Mouse (Mus musculus): ENCODE results near the gene Cpz. TPM values are rescaled to one million over a fixed set of nuclear protein-coding genes. Genes with fewer than 3 reads are reported as not detected.
A peak's percentile ranks its signal among the peaks of the same experiment; 100 is the strongest.

Gene Cpz
- 0.36 and 0.57 TPM in 2 replicates for polyA plus RNA-seq (2012; rRNA removed)

GRCm38 (mm10) chr5:35525469-35526123 is at the start of gene Cpz:
TSS of gene Cpz (minus strand) at chr5:35525698.
- WGBS, result 5% methylated on average over 29 of the region's 29 CpGs
- TF ChIP-seq CTCF (IDR thresholded peaks at IDR 0.05; ENCODE audit: borderline replicate concordance, insufficient read depth, low read depth, low read length) (no peak), POLR2A (IDR thresholded peaks at IDR 0.05; ENCODE audit: borderline replicate concordance, insufficient read depth, low read length) (no peak)
- Histone ChIP-seq H3K4me3 (replicated peaks; ENCODE audit: insufficient read depth, low read depth, low read length) (no peak within 1 kb of the TSS), H3K27ac (ENCODE audit: insufficient read depth, low read length) (no peak within 1 kb of the TSS), H3K27me3 (ENCODE audit: control insufficient read depth, insufficient read depth, low read length) (no peaks in the 10 kb centered on the region), H3K4me1 (ENCODE audit: control insufficient read depth, insufficient read depth, low read length) (no peaks in the 10 kb centered on the region)
- DNase-seq, result no peak

DNA sequence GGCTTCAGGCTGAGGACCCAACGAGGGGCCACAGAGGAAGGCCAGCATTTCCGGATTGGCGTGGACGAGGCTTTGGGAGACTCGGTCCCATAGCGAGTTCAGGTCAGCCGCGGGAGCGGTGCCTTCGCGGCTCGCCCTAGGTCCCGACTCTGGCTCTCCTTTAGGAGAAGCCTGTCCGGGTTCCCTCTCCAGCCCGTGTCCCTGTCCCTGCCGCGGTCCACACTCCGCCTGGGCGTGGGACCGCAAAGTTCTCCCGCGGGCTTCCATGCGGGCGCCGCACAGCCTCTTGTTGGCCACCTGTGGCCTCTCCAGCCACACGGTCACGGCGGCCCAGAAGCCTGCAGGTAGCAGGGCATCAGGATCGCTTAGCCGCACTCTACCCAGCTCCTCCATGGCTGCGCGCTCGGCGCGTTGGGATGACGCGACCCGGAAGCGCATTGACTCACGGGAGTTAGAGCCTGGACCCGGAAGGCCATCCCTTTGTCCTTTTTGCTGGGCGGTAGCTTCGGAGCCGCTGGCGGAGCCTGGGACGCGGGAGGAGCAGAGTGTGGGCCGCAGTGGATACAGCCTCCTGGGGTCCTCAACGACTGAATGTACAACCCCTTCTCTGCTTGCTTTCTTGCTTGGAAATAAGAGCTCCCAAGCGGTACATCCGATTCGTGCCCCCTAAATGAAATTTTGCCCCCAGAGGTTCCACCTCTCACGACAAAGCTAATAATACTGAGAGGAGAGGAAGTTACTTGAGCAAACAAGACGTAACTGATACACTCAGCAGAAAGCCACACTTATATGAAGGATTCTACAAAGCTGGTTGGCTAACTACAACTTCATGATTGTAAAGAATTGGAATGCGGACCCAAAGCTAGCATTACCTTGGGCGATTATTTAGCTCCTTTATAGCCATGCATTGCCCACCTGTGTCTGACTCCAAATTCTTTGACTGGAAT is 49.4 kb upstream of the Cpz start, which contains the start of gene Trmt44:
Trmt44 (minus strand) TSS at position 418 of the 947 bp plus-strand sequence.
- DNase-seq, result peak; percentile 93 to 94
- no peaks in the 10 kb centered on the region for H3K27me3 ChIP-seq (ENCODE audit: control insufficient read depth, insufficient read depth, low read length)
- TF ChIP-seq POLR2A (IDR thresholded peaks at IDR 0.05; ENCODE audit: borderline replicate concordance, insufficient read depth, low read length), result peak; percentile 82
- TF ChIP-seq CTCF (IDR thresholded peaks at IDR 0.05; ENCODE audit: borderline replicate concordance, insufficient read depth, low read depth, low read length), result no peak
- H3K4me3 ChIP-seq (replicated peaks; ENCODE audit: insufficient read depth, low read depth, low read length), result peak within 1 kb of the TSS; percentile 64
- H3K27ac ChIP-seq (ENCODE audit: insufficient read depth, low read length), result no peak within 1 kb of the TSS; the same call in 1 of the 2 replicates
- no peaks in the 10 kb centered on the region for H3K4me1 ChIP-seq (ENCODE audit: control insufficient read depth, insufficient read depth, low read length)
- WGBS, result 3% methylated on average over 56 of the region's 56 CpGs

DNA sequence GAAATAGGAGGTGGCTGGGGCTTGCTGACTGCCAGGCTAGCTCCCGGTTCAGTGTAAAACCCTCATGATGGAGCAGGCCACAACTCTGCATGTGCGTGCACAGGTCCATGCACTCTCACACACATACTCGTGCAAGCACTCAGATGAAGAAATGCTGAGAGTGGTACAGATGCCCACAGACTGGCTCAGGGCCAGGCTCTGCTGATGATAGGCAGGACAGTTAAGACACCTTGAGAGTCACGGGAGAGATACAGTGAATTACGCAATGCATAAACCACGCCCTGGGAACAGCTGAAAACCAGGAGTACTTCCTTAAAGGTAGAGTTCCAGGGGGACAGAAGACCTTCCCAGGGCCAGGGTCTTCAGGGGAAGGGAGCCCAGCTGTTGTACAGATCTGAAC is 46.0 kb upstream of the Cpz start:
- DNase-seq, result no peak
- Histone ChIP-seq H3K4me1 (ENCODE audit: control insufficient read depth, insufficient read depth, low read length) (no peaks in the 10 kb centered on the region), H3K27me3 (ENCODE audit: control insufficient read depth, insufficient read depth, low read length) (no peaks in the 10 kb centered on the region), H3K4me3 (replicated peaks; ENCODE audit: insufficient read depth, low read depth, low read length) (no peak overlapping the region), H3K27ac (ENCODE audit: insufficient read depth, low read length) (no peak overlapping the region)
- TF ChIP-seq POLR2A (IDR thresholded peaks at IDR 0.05; ENCODE audit: borderline replicate concordance, insufficient read depth, low read length) (no peak), CTCF (IDR thresholded peaks at IDR 0.05; ENCODE audit: borderline replicate concordance, insufficient read depth, low read depth, low read length) (no peak)
- 94% methylated on average over 6 of the region's 6 CpGs for WGBS

DNA sequence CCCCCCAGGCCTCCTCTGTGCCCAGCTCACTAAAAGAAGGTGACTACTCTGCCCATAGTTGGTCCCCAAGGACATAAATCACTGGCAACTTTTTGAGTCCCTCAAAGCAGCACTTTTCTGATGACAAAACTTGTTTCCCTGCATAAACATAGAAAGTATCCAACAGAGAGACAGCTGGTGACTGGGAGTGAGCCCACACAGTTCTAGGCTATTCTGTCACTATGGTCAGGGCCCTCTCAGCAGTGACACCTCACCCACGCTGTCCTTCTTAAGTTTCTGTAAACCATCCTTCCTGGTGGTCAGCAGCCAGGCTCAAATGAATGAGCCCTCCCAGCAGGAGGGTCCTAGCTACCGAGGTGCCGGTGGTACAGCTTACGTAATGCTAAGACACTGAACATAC is 41.1 kb upstream of the Cpz start:
- H3K27ac ChIP-seq (ENCODE audit: insufficient read depth, low read length), result no peak overlapping the region
- no peaks in the 10 kb centered on the region for H3K4me1 ChIP-seq (ENCODE audit: control insufficient read depth, insufficient read depth, low read length)
- TF ChIP-seq POLR2A (IDR thresholded peaks at IDR 0.05; ENCODE audit: borderline replicate concordance, insufficient read depth, low read length) (no peak), CTCF (IDR thresholded peaks at IDR 0.05; ENCODE audit: borderline replicate concordance, insufficient read depth, low read depth, low read length) (no peak)
- no peak for DNase-seq
- no peaks in the 10 kb centered on the region for H3K27me3 ChIP-seq (ENCODE audit: control insufficient read depth, insufficient read depth, low read length)
- no peak overlapping the region for H3K4me3 ChIP-seq (replicated peaks; ENCODE audit: insufficient read depth, low read depth, low read length)
- 77% methylated on average over 4 of the region's 4 CpGs for WGBS

DNA sequence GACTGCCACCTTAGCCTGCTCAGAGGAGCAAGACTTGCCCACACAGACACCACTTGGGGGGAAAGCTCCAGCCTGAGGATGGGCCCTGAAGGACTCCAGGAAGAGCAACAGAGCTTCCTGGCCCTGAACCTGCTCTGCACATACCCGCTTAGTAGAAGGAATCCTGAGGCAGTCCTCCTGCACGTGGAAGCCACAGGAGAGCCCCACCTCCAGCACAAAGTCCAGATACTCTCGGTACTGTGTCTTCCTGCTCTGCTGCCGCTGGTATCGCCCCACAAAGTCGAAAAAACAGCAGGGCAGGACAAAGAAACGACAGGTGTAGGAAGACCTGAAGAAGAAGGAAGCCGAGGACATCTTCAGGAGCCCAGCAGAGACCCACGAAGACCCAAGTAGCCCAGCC is 39.7 kb upstream of the Cpz start:
- Histone ChIP-seq H3K27me3 (ENCODE audit: control insufficient read depth, insufficient read depth, low read length) (no peaks in the 10 kb centered on the region), H3K4me1 (ENCODE audit: control insufficient read depth, insufficient read depth, low read length) (no peaks in the 10 kb centered on the region), H3K4me3 (replicated peaks; ENCODE audit: insufficient read depth, low read depth, low read length) (no peak overlapping the region), H3K27ac (ENCODE audit: insufficient read depth, low read length) (no peak overlapping the region)
- no peak for DNase-seq
- TF ChIP-seq CTCF (IDR thresholded peaks at IDR 0.05; ENCODE audit: borderline replicate concordance, insufficient read depth, low read depth, low read length) (no peak), POLR2A (IDR thresholded peaks at IDR 0.05; ENCODE audit: borderline replicate concordance, insufficient read depth, low read length) (no peak)
- 90% methylated on average over 9 of the region's 9 CpGs for WGBS

DNA sequence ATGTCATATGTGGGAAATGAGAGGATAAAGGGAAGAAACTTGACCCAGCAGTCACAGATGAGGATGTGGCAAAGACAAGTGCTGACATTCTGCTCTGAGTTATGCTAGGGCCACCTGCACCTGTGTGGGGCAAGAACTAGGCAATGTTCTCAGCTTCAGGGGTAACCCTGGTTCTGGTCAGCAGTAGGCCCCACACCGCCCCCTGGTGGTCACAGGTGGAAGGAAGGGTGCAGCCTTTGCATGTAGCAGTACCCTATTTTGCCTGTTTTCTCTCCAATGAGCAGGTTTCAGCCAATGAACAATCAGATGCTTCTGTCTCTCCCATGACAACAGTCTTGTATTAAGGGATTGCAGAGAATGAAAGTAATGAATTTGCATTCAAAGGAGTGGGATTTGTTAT is 38.0 kb upstream of the Cpz start:
- TF ChIP-seq POLR2A (IDR thresholded peaks at IDR 0.05; ENCODE audit: borderline replicate concordance, insufficient read depth, low read length) (no peak), CTCF (IDR thresholded peaks at IDR 0.05; ENCODE audit: borderline replicate concordance, insufficient read depth, low read depth, low read length) (peak; percentile 95)
- Histone ChIP-seq H3K4me1 (ENCODE audit: control insufficient read depth, insufficient read depth, low read length) (no peaks in the 10 kb centered on the region), H3K27ac (ENCODE audit: insufficient read depth, low read length) (no peak overlapping the region), H3K27me3 (ENCODE audit: control insufficient read depth, insufficient read depth, low read length) (no peaks in the 10 kb centered on the region), H3K4me3 (replicated peaks; ENCODE audit: insufficient read depth, low read depth, low read length) (no peak overlapping the region)
- WGBS, result 0% methylated on average over 1 of the region's 1 CpGs
- DNase-seq, result peak; percentile 57 to 75

DNA sequence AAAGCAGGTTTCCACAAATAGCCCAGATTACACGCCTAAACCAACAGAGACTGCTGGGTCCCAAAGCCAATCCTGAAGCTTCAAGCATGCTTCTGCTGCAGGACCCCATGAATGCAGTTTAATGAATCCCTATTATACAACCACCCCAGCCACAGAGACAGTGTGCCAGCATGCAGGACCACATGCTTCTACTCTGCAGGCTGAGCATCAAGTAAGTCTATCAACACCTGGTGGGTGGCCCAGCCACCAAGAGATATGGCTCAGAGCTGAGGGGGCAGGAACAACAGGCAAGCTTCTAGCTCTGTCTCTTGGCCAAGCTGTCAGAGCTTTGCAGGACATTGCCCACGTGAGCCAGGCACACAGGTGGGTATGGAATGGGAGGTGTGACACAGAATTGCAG is 37.1 kb upstream of the Cpz start:
- Histone ChIP-seq H3K4me1 (ENCODE audit: control insufficient read depth, insufficient read depth, low read length) (no peaks in the 10 kb centered on the region), H3K27ac (ENCODE audit: insufficient read depth, low read length) (no peak overlapping the region), H3K4me3 (replicated peaks; ENCODE audit: insufficient read depth, low read depth, low read length) (no peak overlapping the region), H3K27me3 (ENCODE audit: control insufficient read depth, insufficient read depth, low read length) (no peaks in the 10 kb centered on the region)
- WGBS, result 46% methylated on average over 2 of the region's 2 CpGs
- no peak for DNase-seq
- TF ChIP-seq CTCF (IDR thresholded peaks at IDR 0.05; ENCODE audit: borderline replicate concordance, insufficient read depth, low read depth, low read length), result no peak

All from cerebellum, adult 2 months (tissue).